Mouse (Mus musculus): Measurements from ENCODE around the gene Ppil1.
"Not testable (repeated sequence)": the region's sequence is repeated elsewhere in the genome, so short reads cannot be mapped to it uniquely, and the experiment has no call there.

Ppil1 gene

GRCm38 (mm10) chr17:29281541-29281940 lies 17.6 kb upstream of the Ppil1 start:
- DNase-seq (ENCODE audit: low read depth): no peak

- DNase-seq (ENCODE audit: low read depth): no peak
These were observed 16.4 kb upstream of the Ppil1 start for GRCm38 (mm10) chr17:29280422-29280821.

- no peak for DNase-seq (ENCODE audit: low read depth)
These were observed 9.9 kb upstream of the Ppil1 start for GRCm38 (mm10) chr17:29273889-29274288.

GRCm38 (mm10) chr17:29273156-29273555 lies 9.2 kb upstream of the Ppil1 start:
- no peak for DNase-seq (ENCODE audit: low read depth)

- DNase-seq (ENCODE audit: low read depth): no peak
These were observed 6.2 kb upstream of the Ppil1 start for GRCm38 (mm10) chr17:29270148-29270698.

GRCm38 (mm10) chr17:29269349-29269706 lies 5.3 kb upstream of the Ppil1 start:
- peak; percentile 46 for DNase-seq (ENCODE audit: low read depth)

- peak; percentile 98 for DNase-seq (ENCODE audit: low read depth)
These were observed 4.8 kb upstream of the Ppil1 start, which contains the start of gene BC004004 for GRCm38 (mm10) chr17:29268682-29269348. TSS of gene BC004004 (plus strand) at chr17:29268788.

- peak; percentile 53 for DNase-seq (ENCODE audit: low read depth)
These were observed 4.1 kb upstream of the Ppil1 start for GRCm38 (mm10) chr17:29267931-29268681.

GRCm38 (mm10) chr17:29267040-29267439 lies 3.1 kb upstream of the Ppil1 start:
- peak; percentile 81 for DNase-seq (ENCODE audit: low read depth)

- peak; percentile 69 for DNase-seq (ENCODE audit: low read depth)
These were observed 774 bp upstream of the Ppil1 start for GRCm38 (mm10) chr17:29264760-29265159.

GRCm38 (mm10) chr17:29263417-29263816 lies 569 bp downstream of the Ppil1 start:
- DNase-seq (ENCODE audit: low read depth): no peak

GRCm38 (mm10) chr17:29262259-29262649 lies 1.7 kb downstream of the Ppil1 start:
- peak; percentile 49 for DNase-seq (ENCODE audit: low read depth)

GRCm38 (mm10) chr17:29261603-29262258 lies 2.3 kb downstream of the Ppil1 start:
- no peak for DNase-seq (ENCODE audit: low read depth)

GRCm38 (mm10) chr17:29260501-29260900 lies 3.5 kb downstream of the Ppil1 start:
- no peak for DNase-seq (ENCODE audit: low read depth)

- DNase-seq (ENCODE audit: low read depth): peak; percentile 85
These were observed 4.5 kb downstream of the Ppil1 start for GRCm38 (mm10) chr17:29259489-29259888.

- peak; percentile 29 for DNase-seq (ENCODE audit: low read depth)
These were observed 5.1 kb downstream of the Ppil1 start for GRCm38 (mm10) chr17:29258921-29259320.

GRCm38 (mm10) chr17:29258025-29258558 lies 5.9 kb downstream of the Ppil1 start:
- peak; percentile 68 for DNase-seq (ENCODE audit: low read depth)

GRCm38 (mm10) chr17:29257001-29257511 lies 6.9 kb downstream of the Ppil1 start:
- no peak for DNase-seq (ENCODE audit: low read depth)

GRCm38 (mm10) chr17:29256507-29256906 lies 7.5 kb downstream of the Ppil1 start:
- no peak for DNase-seq (ENCODE audit: low read depth)

- not testable (repeated sequence) for DNase-seq (ENCODE audit: low read depth)
These were observed 9.2 kb downstream of the Ppil1 start for GRCm38 (mm10) chr17:29254784-29255183.

GRCm38 (mm10) chr17:29253684-29254083 lies 10.3 kb downstream of the Ppil1 start:
- no peak for DNase-seq (ENCODE audit: low read depth)

GRCm38 (mm10) chr17:29253236-29253635 lies 10.8 kb downstream of the Ppil1 start:
- DNase-seq (ENCODE audit: low read depth): no peak

All from 416B (cell line).